Mouse (Mus musculus): ENCODE results near the gene Tor2a.
A peak's percentile ranks its signal among the peaks of the same experiment; 100 is the strongest.

Gene Tor2a

GRCm38 (mm10) chr2:32757056-32757845, at the start of gene Tor2a:
Tor2a (plus strand) TSS chr2:32757234.
- DNase-seq (ENCODE audit: extremely low spot score, low spot score): peak; percentile 97

DNA sequence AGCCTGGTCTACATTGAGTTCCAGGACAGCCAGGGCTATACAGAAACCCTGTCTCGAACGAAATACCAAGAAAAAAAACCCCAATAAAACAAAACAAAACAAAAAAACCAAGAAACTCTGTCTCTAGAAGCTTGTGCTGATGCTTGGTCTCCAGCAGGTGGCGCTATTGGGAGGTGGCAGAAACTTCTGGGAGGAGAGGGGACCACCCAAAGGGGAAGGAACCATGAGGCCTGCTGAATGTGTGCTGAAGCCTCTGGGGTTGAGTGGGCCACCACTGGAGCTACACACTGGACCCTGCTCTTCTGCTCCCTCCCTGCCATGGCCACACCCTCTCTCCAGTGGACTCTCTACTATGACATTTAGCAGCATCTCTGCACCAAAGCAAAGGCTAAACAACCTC, 48.4 kb upstream of the Tor2a start:
- peak; percentile 73 for DNase-seq (ENCODE audit: extremely low spot score, low spot score)

- no peak for DNase-seq (ENCODE audit: extremely low spot score, low spot score)
Measured at GRCm38 (mm10) chr2:32709521-32710137, 47.4 kb upstream of the Tor2a start.

- no peak for DNase-seq (ENCODE audit: extremely low spot score, low spot score)
Measured at GRCm38 (mm10) chr2:32710425-32710824, 46.6 kb upstream of the Tor2a start.

DNA sequence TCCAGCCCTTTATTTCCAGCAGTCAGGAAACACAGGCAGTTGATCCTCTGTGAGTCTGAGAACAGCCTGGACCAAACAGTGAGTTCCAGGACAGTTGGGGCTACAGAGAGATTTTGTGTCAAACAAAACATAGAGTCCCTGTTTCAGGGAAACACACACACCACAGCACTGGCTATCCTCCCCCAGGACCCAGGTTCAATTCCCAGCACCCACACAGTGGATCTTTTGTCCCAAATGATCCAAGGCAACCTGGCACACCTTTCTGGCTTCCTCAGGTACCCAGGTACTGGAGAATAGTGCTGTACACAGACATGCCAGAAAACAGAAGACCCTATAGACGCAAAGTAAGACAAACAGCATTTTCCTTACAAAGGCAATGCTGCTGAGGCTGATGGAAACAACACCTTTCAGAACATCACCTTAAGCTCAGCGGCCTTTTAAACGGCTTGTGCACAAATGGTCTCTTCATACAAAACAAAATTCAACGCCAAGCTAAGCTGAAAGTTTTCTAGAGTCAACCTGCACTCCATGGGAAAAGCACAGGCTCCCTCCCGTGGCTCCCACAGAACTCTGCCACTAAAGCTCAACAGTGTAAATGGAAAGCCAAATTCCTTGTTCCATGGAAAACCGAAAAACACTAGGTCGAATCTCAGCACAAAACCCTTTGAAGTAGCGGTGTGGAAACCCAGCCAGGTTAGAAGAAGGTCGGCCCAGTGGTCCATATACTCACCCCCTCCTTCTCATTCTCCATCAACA, 45.6 kb upstream of the Tor2a start:
- no peak for DNase-seq (ENCODE audit: extremely low spot score, low spot score)

GRCm38 (mm10) chr2:32712108-32712551, 44.9 kb upstream of the Tor2a start:
- DNase-seq (ENCODE audit: extremely low spot score, low spot score): peak; percentile 65

- peak; percentile 97 for DNase-seq (ENCODE audit: extremely low spot score, low spot score)
Measured at GRCm38 (mm10) chr2:32712586-32712933, 44.5 kb upstream of the Tor2a start.

- peak; percentile 94 for DNase-seq (ENCODE audit: extremely low spot score, low spot score)
Measured at GRCm38 (mm10) chr2:32712934-32713817, 43.9 kb upstream of the Tor2a start, which contains the start of gene Cdk9. Cdk9 (minus strand) TSS chr2:32713076.

- DNase-seq (ENCODE audit: extremely low spot score, low spot score): no peak
Measured at GRCm38 (mm10) chr2:32714117-32714986, 42.7 kb upstream of the Tor2a start.

DNA sequence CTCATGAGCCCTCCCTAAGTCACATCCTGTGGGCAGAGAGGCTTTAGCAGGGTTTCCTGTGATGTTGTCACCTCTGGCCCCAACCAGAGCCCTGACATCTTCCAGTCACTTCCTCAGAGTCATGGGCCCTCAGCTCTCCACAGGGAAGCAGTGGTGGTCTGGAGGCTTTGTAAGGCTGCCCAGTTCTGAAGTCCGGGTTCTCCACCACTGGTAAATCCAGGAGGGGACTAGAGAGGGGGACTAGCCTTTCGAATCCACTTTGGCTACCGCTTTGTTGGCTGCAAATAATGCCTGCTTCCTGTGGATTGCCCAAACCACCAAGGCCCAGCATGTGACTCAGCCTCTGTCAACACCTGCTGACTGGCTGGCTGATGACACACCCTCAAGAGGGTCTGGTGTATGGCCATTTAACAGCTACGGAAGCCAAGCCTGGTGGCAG, 42.0 kb upstream of the Tor2a start:
- no peak for DNase-seq (ENCODE audit: extremely low spot score, low spot score)

DNA sequence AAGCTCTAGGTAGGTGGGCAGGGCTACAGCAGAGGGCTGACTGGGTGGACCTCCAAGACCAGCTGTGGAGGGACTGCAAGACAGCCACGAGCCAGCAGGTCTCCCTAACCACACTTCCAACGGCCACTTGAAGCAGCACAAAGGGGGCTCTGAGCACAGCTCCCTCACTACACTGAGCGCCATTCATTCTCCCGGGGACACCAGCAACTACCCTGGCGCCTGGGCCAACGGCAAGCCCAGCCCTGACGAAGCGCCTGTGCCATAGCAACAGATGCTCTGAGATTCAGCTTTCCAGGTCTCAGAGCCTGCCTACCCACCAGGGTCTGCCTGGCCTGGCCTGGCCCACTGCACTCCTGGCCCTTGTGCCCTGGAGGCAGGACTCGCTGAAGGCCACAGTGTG, 38.3 kb upstream of the Tor2a start:
- no peak for DNase-seq (ENCODE audit: extremely low spot score, low spot score)

- DNase-seq (ENCODE audit: extremely low spot score, low spot score): no peak
Measured at GRCm38 (mm10) chr2:32720053-32720452, 37.0 kb upstream of the Tor2a start.

GRCm38 (mm10) chr2:32720681-32721229, 36.3 kb upstream of the Tor2a start, which contains the start of gene Sh2d3c:
Sh2d3c (plus strand) TSS chr2:32721055.
- DNase-seq (ENCODE audit: extremely low spot score, low spot score): no peak

DNA sequence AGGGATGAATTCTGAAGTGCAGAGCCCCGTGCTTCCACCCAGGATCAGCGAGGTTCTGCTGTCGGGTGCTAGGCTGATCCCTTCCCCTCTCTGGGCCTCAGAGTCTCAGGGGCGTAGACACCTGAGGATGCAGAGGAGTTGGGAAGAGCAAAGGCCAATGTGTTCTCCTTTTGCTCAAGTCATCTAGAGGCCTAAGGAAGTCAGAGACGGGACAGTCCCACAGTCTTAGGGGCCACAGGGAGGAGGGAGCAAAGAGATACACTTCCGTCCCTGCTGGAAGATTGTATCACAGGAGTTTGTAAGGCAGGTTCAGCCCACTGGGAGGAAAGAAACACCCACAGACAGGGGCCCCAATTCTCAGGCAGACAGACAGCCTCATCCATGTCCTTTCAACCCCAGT, 35.0 kb upstream of the Tor2a start:
- DNase-seq (ENCODE audit: extremely low spot score, low spot score): no peak

DNA sequence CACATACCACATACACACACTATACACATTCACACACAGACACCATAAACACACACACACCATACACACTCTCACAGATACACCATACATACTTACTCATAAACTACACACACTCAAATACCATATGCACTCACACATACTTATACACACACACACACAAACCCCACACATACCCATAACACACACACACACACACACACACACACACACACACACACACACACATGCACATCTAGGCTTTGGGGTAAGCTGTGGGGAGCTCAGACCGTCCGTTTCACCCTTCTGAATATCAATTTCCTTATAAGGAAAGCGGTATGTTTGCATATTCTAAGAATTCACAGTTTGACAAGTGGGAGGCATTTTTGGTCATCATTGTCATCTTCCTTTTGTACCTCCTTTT, 34.5 kb upstream of the Tor2a start:
- no peak for DNase-seq (ENCODE audit: extremely low spot score, low spot score)

DNA sequence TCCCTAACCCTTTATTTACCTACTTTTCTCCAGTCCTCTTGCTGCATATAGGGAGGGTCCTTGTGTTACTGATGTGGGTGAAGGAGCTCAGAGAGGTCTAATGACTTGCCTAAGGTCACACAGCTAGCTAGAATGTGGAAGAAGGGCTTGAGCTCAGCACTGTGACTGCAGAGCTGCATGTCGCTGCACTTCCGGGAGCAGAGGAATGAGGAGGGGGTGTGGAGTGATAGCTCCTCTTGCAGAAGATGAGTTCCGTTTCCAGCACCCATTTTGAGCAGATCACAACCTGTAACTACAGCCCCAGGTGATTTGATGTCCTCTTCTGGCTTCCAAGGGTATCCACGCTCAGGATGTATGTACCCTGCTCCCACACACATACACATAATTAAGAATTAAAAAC, 32.9 kb upstream of the Tor2a start:
- no peak for DNase-seq (ENCODE audit: extremely low spot score, low spot score)

DNA sequence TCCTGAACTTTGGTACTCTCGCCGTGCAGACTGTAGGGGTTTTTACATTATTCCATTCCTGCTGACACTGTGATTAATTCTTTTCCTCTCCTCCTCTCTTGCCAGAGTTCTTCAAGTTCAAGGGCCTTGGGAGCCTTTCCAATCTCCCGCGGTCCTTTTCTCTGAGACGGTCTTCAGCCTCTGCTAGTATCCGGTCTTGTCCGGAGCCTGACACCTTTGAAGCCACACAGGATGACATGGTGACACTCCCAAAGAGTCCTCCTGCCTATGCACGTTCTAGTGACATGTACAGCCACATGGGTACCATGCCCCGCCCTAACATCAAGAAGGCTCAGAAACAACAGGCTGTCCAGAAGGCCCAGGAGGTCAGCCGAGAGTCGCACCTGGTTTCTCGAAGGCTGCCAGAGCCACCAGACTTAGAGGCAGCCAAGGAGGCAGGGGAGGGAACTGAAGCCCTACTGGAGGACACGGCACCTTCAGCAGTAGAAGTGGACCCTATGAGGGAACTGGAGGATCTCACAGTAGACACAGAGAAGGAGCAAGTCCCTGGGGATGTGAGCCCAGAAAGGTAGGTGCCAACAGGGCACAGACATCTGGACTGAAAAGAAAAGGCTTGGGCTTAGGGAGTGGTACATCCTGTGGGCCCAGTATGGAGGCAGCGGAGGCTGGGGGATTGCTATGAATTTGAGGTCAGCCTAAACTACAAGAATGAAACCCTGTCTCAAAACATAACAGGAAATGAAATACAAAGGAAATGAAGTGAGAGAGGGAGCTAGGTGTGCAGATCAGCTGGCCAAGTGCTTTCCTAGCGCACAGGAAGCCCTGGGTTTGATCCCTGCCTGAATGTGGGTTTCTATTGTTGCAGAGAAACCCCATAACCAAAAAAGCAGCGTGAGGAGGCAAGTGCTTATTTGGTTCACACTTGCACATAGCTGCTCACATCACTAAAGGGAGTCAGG, 31.9 kb upstream of the Tor2a start:
- DNase-seq (ENCODE audit: extremely low spot score, low spot score): no peak

DNA sequence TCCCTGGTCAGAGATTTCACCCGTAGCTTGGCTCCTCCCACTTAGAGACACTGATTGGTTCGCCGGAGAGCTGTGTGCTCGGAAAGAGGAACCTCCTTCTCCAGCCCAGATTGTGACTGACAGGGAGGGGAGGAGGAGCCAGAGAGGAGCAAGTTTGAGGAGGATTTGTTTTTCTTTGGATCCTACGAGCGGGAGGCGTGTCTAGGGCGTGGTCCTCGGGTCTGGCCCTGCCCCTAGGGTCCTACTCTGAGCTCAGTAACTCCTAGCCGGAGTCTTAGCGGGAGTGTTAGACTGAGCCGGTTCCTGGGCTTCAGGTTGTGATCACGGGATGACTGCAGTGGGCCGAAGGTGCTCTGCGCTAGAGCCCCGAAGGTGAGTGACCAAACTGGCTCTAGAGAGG, 29.6 kb upstream of the Tor2a start:
- DNase-seq (ENCODE audit: extremely low spot score, low spot score): peak; percentile 88

GRCm38 (mm10) chr2:32728463-32728862, 28.6 kb upstream of the Tor2a start:
- DNase-seq (ENCODE audit: extremely low spot score, low spot score): no peak

All from neural tube, embryonic 10.5 days (tissue).